Mouse (Mus musculus) hindbrain, embryonic 12.5 days (tissue): Measurements from ENCODE around the gene Pfn2. TPM values are rescaled to one million over a fixed set of nuclear protein-coding genes. Genes with fewer than 3 reads are reported as not detected.

ENCODE experiments used
- polyA plus RNA-seq: library from polyadenylated mRNA; unstranded; fragments of >200 nt; fragmentation: Nextera tagmentation; extraction: Ambion mirVana; gene quantifications from 2 replicates; pipeline ENCODE4 v1.2.1, GENCODE M21; 2016

The Pfn2 gene
- polyA plus RNA-seq, 1 experiment from 2014 or later = 407 TPM

Other genes with a start within 250 kb of the Pfn2 start
- gene Commd2, start 196.4 kb downstream of the Pfn2 start, polyA plus RNA-seq = 81.5 and 85.5 TPM in 2 replicates
- 0.13 and 0.18 TPM in 2 replicates for gene Ankub1, start 155.3 kb downstream of the Pfn2 start, polyA plus RNA-seq
- gene Rnf13, start 112.0 kb downstream of the Pfn2 start, polyA plus RNA-seq = 64.7 and 68.8 TPM in 2 replicates